Mouse (Mus musculus) ZHBTc4 (cell line): ENCODE measurements at regions not wholly inside any gene's neighbourhood (a gene's known extent, or its start where the extent isn't known, plus 50 kb on each side); places are given as distances from the start of the nearest gene placed in this dataset.

Experiments
- DNase-seq: peaks from one replicate; pipeline ENCODE4 v3.0.0-alpha.2; 2011; ENCODE audit warnings: low read depth, low spot score

DNA sequence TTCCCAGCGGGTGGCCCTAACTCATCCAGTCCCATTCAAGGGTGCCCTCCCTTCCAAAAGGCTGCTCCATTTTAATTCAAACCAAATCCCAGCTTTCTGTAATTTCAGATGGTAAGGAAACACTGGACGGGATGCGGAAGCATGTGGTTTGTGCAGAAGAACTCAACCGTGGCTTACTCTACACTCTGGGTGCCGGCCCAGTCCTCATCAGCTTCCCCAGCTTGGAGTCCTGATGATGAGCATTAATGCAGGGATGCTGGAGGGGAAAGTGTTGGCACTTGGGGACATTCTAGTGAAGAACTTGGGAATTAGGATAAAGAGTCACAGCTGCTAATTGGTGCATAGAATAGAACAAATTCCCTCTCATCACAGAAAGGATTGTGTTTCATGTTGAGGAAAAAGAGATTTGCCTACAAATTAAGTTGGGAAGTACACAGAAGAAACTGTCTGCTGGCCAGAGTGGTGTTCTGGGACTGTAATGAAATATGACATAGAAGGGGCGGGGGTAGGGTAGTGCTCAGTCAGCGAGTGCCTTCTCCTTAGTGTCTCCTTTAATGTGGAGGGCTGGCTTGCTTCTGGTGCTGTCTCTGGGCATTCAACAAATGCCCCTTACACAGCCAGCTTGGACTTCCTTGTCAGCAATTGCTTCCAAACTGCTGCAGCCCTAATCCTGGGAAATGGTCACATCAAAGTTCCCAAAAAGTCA, 285.0 kb upstream of the Bmper start:
- no peak for DNase-seq

DNA sequence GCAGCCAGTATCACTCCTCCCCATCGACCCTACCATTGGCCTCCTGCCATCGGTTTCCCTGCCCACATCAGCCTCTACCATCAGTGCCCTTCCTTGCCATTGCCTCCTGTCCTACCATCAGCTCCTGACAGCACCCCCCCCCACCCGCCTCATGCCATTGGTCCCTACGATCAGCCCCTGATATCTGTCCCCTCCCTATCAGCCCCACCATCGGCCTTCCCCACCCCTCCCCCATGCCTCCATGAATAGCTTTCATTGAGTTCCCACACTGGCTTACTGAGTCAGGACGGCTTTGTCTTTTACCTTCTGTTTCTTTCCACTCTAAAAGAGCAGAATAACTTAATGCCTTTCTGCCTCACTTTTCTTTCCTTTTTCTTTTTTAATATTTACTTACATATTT, 277.9 kb upstream of the Bmper start:
- DNase-seq, result no peak

- DNase-seq, result no peak
Observed at GRCm38 (mm10) chr9:22945426-22945955, 277.4 kb upstream of the Bmper start.

- DNase-seq, result no peak
Observed at GRCm38 (mm10) chr9:22952571-22953442, 270.1 kb upstream of the Bmper start.

GRCm38 (mm10) chr9:22962269-22962815, 260.5 kb upstream of the Bmper start:
- DNase-seq, result no peak

- no peak for DNase-seq
Observed at GRCm38 (mm10) chr9:22971312-22971711, 251.6 kb upstream of the Bmper start.

GRCm38 (mm10) chr9:22976748-22977147, 246.1 kb upstream of the Bmper start:
- DNase-seq, result no peak

DNA sequence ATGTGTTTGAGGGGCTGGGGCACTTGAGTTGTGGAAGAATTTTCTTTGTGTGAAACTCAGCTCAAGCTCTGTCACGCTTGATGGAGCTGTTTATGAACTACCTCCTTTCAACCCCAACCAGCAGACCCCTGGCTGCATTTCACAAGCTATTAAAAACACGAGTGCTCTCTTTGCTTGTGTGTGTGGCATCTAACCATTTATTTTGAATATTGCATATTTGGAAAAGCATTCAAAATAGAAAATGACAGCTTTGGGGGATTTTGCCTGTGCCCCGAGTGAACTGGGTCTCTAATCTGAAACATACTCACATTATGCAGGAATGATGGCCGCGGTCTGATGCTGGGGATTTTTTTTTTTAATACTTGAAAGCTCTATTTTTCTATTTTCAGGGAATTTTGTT, 243.2 kb upstream of the Bmper start:
- no peak for DNase-seq

DNA sequence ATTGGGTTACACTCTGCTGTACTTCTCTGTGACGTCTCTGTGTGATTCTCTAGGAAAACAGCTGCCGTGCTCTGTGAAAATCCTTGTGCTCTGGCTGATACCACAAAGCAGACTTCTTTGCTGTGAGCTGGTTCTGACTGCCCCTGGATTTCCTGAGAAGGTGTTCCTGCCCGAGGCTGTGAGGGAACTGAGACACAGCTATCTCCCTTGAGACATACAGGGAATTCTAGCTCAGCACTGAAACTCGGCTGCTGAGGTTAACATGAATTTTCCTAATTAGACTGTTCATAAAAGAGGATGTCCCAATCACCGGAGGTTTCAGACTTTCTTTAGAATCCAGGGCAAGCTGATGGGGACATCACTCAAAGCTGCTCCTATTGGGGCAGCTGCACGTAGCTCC, 233.4 kb upstream of the Bmper start:
- no peak for DNase-seq

- no peak for DNase-seq
Observed at GRCm38 (mm10) chr9:22993531-22993930, 229.3 kb upstream of the Bmper start.

DNA sequence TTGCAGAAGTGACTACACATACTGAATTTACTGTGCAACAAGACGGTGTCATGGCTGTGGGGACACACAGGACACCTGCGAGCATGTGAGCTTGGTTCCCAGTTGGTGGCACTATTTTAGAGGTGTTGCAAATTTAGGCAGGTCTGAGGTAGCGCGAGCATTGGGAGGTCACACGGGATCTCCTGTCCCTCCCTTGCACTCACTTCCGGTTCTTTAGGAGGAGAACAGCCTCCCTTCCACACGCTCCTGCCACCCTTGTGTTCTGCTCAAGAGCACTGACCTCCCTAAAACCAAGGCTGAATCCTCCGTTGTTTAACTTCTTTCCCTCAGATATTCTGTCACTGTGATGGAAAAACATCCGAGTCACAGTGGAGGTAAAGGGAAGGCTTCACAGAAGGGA, 227.3 kb upstream of the Bmper start:
- no peak for DNase-seq

- DNase-seq, result no peak
Observed at GRCm38 (mm10) chr9:22998306-22998705, 224.6 kb upstream of the Bmper start.

- no peak for DNase-seq
Observed at GRCm38 (mm10) chr9:22999181-22999580, 223.7 kb upstream of the Bmper start.

DNA sequence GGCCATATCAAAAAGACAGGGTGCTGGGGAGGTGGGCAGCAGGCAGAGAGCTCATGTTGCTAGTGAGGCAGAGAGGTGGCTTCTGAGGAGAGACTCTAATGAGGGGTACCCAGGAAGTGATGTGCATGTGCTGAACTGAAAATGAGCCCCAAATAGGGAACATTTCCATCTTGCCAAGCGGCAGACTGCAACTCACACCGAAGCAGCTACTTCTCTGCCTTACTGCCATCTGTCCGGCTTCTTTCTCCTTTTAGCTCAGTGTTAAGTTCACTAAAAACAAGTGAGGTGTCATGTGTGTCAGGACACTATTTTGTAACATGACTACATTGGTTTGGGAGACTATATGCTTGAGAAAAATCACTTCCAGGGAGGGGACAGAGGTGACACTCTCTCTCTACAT, 222.7 kb upstream of the Bmper start:
- DNase-seq, result no peak

DNA sequence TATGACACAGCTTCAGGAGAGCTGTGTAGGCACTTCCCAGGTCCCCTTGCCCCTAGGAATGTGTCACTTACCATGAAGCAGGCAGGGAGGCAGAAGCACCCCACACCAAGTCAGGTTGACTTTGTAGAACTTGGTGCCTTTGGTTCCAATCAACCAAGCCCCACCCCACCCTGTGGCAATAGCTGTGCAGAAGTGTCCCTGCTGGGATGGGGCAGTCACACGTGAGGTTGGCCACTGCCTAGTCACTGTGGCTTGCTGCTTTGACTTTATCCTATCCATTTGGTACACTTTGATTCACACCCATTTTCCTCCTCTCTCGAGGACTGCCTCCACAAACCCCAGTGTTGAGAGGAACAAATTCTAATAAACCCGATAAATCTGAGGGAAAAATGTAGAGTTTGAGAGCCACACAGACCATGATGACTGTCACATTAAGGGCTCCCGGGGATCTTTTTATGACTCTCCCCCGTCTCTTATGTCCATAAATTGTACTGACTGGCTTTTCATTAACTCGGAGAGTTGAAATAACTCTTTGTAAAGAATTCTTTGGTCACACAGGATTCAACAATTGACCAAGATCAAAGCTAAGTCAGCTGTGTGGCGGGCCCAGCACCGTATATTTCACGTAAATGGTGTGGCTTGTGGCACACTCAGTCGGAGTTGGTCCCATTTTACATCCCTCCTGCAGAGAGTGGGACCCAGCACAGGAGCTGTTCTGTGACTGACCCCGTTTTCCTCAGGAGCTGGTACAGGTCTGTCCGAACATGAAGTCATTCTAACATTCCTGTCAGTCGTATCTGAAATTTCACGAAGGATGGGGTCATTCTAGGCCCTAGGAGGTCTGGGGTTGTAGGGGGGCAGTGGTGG, 219.4 kb upstream of the Bmper start:
- no peak for DNase-seq

- no peak for DNase-seq
Observed at GRCm38 (mm10) chr9:23005005-23005404, 217.9 kb upstream of the Bmper start.

- peak; percentile 35 for DNase-seq
Observed at GRCm38 (mm10) chr9:23009462-23010183, 213.3 kb upstream of the Bmper start.

DNA sequence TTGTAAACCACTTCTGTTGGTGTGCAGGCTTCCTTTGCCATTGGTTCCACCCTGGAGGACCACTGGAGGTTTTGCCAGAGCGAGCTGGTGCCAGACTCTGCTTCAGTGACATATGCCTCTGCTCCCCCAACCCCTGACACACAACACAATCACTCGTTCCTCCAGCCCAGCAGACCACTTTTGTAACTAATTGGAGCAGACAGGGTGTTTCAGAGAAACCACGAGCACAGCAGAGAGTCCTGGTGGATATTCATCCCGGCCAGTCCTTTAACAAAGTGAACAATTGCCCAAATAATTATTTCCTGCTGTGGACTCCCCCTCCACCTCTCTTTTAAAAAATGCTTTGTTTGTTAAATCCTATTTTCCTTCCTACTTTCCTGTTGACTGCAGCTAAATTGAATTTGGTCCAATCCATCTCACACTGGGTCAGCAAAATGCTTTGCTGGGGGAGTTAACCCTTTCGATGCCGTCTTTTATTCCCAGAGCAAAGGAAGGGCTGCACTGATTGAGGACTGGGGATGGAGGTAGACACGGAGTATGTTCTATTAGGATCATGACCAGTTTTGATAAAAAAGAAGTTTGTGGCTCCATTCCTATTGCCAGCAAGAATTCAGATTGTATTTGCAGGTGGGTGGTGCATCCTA, 211.4 kb upstream of the Bmper start:
- no peak for DNase-seq

GRCm38 (mm10) chr9:23012130-23012529, 210.7 kb upstream of the Bmper start:
- DNase-seq, result peak; percentile 24

GRCm38 (mm10) chr9:23016733-23017132, 206.1 kb upstream of the Bmper start:
- peak; percentile 46 for DNase-seq
